Mouse (Mus musculus): ENCODE results near the gene Faah. TPM values are rescaled to one million over a fixed set of nuclear protein-coding genes. Genes with fewer than 3 reads are reported as not detected.

Faah gene
- polyA plus RNA-seq (2015; fragmentation: Nextera tagmentation; extraction: Ambion mirVana), result 0.18 and 0.29 TPM in 2 replicates

GRCm38 (mm10) chr4:116017902-116018746 is at the start of gene Faah:
Faah (minus strand) TSS chr4:116017926.

DNA sequence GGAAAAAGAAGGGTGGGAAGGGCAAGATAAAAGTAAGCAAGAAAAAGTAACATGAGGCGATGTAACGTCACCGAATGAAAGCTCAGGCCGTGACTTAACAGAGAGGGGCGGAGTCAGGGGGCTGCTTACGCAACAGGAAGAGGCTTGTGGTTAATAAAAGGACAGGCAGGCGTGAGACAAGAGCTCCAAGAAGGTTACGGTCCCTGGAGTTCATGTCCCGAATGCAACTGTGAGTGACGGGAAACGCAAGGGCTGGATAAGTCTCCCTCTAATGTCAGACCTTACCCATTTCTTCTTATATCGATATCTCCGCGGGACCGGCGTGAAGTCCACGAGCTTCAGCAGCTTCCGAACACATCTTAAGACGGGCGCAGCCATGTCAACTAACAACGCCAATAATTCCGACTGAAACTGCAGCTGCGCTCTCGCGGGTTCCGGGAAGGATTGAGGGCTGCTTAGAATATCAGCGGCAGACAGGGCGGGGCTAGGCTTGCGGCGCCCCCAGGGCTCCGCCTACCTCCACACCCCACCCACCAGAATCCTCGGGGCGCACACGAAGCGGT is 35.8 kb upstream of the Faah start, which contains the start of gene Nsun4:
Nsun4 (minus strand) TSS at position 478 of the 563 bp plus-strand sequence.

GRCm38 (mm10) chr4:115939295-115940102 is 78.2 kb downstream of the Faah start, which contains the start of gene Dmbx1:
Dmbx1 (minus strand) TSS chr4:115939926.

Other genes starting within 250 kb of the Faah start
- gene Tex38, start 236.9 kb downstream of the Faah start, polyA plus RNA-seq (2015; fragmentation: Nextera tagmentation; extraction: Ambion mirVana), result 0.33 and 0.44 TPM in 2 replicates
- gene Atpaf1, start 233.1 kb downstream of the Faah start, polyA plus RNA-seq (2015; fragmentation: Nextera tagmentation; extraction: Ambion mirVana), result 55.5 and 58.5 TPM in 2 replicates
- 6.6 TPM in 2 replicates for gene Mob3c, start 189.8 kb downstream of the Faah start, polyA plus RNA-seq (2015; fragmentation: Nextera tagmentation; extraction: Ambion mirVana)
- 33.1 and 36.1 TPM in 2 replicates for gene Mknk1, start 178.7 kb downstream of the Faah start, polyA plus RNA-seq (2015; fragmentation: Nextera tagmentation; extraction: Ambion mirVana)
- gene Kncn, start 133.5 kb downstream of the Faah start, polyA plus RNA-seq (2015; fragmentation: Nextera tagmentation; extraction: Ambion mirVana), result not detected in 2 replicates
- gene 6430628N08Rik, start 127.3 kb downstream of the Faah start, polyA plus RNA-seq (2015; fragmentation: Nextera tagmentation; extraction: Ambion mirVana), result not detected in 2 replicates
- gene Dmbx1, start 78.0 kb downstream of the Faah start, polyA plus RNA-seq (2015; fragmentation: Nextera tagmentation; extraction: Ambion mirVana), result not detected in 2 replicates
- 18.1 and 19.7 TPM in 2 replicates for gene Nsun4, start 36.0 kb upstream of the Faah start, polyA plus RNA-seq (2015; fragmentation: Nextera tagmentation; extraction: Ambion mirVana)
- 990 and 1,102 TPM in 2 replicates for gene Uqcrh, start 57.1 kb upstream of the Faah start, polyA plus RNA-seq (2015; fragmentation: Nextera tagmentation; extraction: Ambion mirVana)
- gene Lrrc41, start 57.3 kb upstream of the Faah start, polyA plus RNA-seq (2015; fragmentation: Nextera tagmentation; extraction: Ambion mirVana), result 34.7 and 38.3 TPM in 2 replicates
- 4.3 and 4.5 TPM in 2 replicates for gene Rad54l, start 105.8 kb upstream of the Faah start, polyA plus RNA-seq (2015; fragmentation: Nextera tagmentation; extraction: Ambion mirVana)
- 34.7 and 38.2 TPM in 2 replicates for gene Pomgnt1, start 105.9 kb upstream of the Faah start, polyA plus RNA-seq (2015; fragmentation: Nextera tagmentation; extraction: Ambion mirVana)
- gene Lurap1, start 133.4 kb upstream of the Faah start, polyA plus RNA-seq (2015; fragmentation: Nextera tagmentation; extraction: Ambion mirVana), result 1.00 and 1.2 TPM in 2 replicates
- gene Tspan1, start 149.7 kb upstream of the Faah start, polyA plus RNA-seq (2015; fragmentation: Nextera tagmentation; extraction: Ambion mirVana), result 0.06 TPM in 1 of 2 replicates, not detected in the other
- not detected in 2 replicates for gene 1700042G07Rik, start 155.4 kb upstream of the Faah start, polyA plus RNA-seq (2015; fragmentation: Nextera tagmentation; extraction: Ambion mirVana)
- not detected in 2 replicates for gene Gm49337, start 155.5 kb upstream of the Faah start, polyA plus RNA-seq (2015; fragmentation: Nextera tagmentation; extraction: Ambion mirVana)
- gene Pik3r3, start 203.7 kb upstream of the Faah start, polyA plus RNA-seq (2015; fragmentation: Nextera tagmentation; extraction: Ambion mirVana), result 4.5 and 4.6 TPM in 2 replicates